Mouse (Mus musculus) gastrocnemius, adult 2 months (tissue): ENCODE results near the gene 4930503B20Rik. TPM values are rescaled to one million over a fixed set of nuclear protein-coding genes. Genes with fewer than 3 reads are reported as not detected.

ENCODE experiments used
- DNase-seq: peaks from one replicate; pipeline ENCODE4 v3.0.0; 2022
- H3K27ac ChIP-seq: fragments of 200-600 bp; 2 replicates; pipeline ENCODE4 v1.8.1; 2022; ENCODE audit warnings: mild to moderate bottlenecking
- H3K4me3 ChIP-seq: fragments of 200-600 bp; 2 replicates; pipeline ENCODE4 v1.8.1; 2022; ENCODE audit warnings: mild to moderate bottlenecking, moderate library complexity
- CTCF ChIP-seq: fragments of 200-600 bp; IDR thresholded peaks from 2 replicates; pipeline ENCODE4 v1.8.1; 2022; ENCODE audit warnings: antibody characterized with exemption, mild to moderate bottlenecking, moderate library complexity
- intact Hi-C: fragments of 180-260 bp; cut with DNase I; formaldehyde crosslinking; loops from one replicate; pipeline ENCODE4 v1.15.1; 2025
- total RNA-seq, 2 experiments: library from RNA; stranded (reverse); gene quantifications; 2 replicates each; pipeline ENCODE4 v1.2.3; 2021

4930503B20Rik gene
- total RNA-seq, 2 experiments from 2014 or later: not detected

DNA sequence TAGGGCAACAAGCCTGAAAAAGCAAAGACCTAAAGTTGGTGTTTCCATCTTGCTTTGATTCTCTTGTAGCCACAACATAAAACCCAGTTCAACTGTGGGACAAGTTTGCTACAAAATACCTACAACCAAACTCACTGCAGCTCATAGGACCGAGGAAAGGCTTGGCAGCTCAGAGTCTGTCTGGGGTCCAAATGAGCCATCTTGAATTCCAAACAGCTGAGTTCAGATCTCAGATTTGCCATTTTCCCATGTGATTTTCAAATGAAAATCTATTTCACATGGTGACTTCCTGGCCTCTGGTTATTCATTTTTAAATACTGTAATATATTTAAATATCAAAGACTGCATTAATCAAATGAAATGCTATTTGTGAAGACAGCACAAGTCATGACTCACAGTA lies 24.0 kb upstream of the 4930503B20Rik start:
- intact Hi-C loops: no loop called here
- no peak for TF ChIP-seq CTCF
- Histone ChIP-seq H3K27ac (no peak overlapping the region), H3K4me3 (no peak overlapping the region)
- no peak for DNase-seq

GRCm38 (mm10) chr3:146671121-146671520 lies 20.0 kb upstream of the 4930503B20Rik start:
- Histone ChIP-seq H3K4me3 (no peak overlapping the region), H3K27ac (peak overlapping the region; percentile 46; the same call in 1 of the 2 replicates)
- DNase-seq: peak; percentile 44
- no peak for TF ChIP-seq CTCF
- intact Hi-C loops: no loop called here

DNA sequence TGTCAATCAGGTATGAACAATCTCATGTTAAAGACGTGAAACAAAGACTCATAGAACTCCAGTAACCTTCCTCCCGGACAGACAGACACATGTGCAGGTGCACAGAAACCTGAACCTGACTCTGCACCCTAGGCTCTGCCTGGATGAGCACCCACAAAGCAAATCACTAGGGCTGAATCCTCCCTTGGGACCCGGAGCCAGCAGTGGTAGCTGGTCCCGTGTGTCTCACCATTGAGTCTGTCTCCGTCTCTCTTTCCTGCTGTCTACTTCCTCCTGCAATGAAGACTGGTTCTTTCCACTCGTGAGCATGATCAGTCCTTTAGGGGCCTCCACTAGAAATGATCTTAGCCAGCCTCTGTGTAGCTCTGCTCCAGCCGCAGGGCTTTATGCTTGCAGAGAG lies 10.8 kb upstream of the 4930503B20Rik start:
- intact Hi-C loops: no loop called here
- no peak overlapping the region for H3K4me3 ChIP-seq
- H3K27ac ChIP-seq: no peak overlapping the region
- no peak for TF ChIP-seq CTCF
- no peak for DNase-seq

- Histone ChIP-seq H3K27ac (no peak overlapping the region), H3K4me3 (no peak overlapping the region)
- TF ChIP-seq CTCF: no peak
- intact Hi-C loops: no loop called here
- no peak for DNase-seq
Observed at GRCm38 (mm10) chr3:146661001-146661400, 9.9 kb upstream of the 4930503B20Rik start.

- no peak overlapping the region for H3K27ac ChIP-seq
- no peak overlapping the region for H3K4me3 ChIP-seq
- intact Hi-C loops: no loop called here
- TF ChIP-seq CTCF: no peak
- no peak for DNase-seq
Observed at GRCm38 (mm10) chr3:146659321-146659720, 8.2 kb upstream of the 4930503B20Rik start.

DNA sequence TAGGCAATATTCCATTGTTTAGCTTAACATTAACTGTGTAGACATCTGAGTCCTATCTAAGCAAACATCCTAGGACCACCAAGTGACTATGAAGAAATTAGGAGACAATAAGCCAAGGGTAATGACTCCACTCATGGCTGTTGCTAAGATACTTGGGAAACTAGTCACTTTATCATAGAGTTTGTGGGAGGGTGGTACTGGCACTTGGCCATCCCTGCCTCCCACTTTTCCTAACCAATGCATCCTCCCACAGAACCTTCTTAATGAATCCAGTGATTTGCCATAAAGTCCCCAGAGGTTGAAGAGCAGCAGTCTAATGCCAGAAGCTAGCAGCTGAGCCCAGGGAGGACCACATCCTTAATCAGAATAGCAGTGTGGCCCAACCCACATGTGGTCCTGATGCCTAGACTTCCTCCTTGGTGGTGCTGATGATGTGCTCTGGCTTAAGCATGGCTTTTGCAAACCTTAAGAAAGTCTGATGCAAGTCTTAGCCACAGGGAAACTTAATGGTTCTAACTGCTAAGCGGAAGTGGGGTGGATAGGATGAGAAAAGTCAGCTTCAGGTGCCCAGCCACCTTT lies 7.0 kb upstream of the 4930503B20Rik start:
- no peak for TF ChIP-seq CTCF
- no peak for DNase-seq
- no peak overlapping the region for H3K27ac ChIP-seq
- H3K4me3 ChIP-seq: no peak overlapping the region
- intact Hi-C loops: no loop called here

DNA sequence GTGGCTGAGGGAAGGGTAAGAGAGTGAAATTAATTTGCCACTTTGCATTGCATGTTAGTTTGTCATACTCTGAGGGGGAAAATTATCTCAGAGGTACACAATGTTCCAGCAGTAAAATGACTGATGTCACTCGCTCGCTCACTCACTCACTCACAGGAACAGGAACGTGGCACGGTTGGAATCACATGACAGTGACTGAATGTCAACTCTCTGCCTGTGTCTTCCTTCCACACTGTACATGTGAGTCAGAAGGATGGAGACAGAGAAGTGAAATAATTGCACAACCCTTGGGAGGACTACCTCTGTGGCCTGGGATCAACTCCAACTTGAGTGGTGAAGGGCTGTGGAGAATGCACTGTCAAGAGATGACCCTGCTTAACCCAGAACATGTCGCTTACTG lies 6.3 kb upstream of the 4930503B20Rik start:
- intact Hi-C loops: no loop called here

GRCm38 (mm10) chr3:146655111-146655577 lies 4.0 kb upstream of the 4930503B20Rik start:
- TF ChIP-seq CTCF: no peak
- Histone ChIP-seq H3K27ac (no peak overlapping the region), H3K4me3 (no peak overlapping the region)
- no peak for DNase-seq
- intact Hi-C loops: no loop called here

More for the DNA sequence above, 6.3 kb upstream of the 4930503B20Rik start:
- DNase-seq: no peak
- Histone ChIP-seq H3K4me3 (no peak overlapping the region), H3K27ac (no peak overlapping the region)
- TF ChIP-seq CTCF: no peak

- no peak for DNase-seq
- Histone ChIP-seq H3K4me3 (no peak overlapping the region), H3K27ac (no peak overlapping the region)
- intact Hi-C loops: no loop called here
- no peak for TF ChIP-seq CTCF
Observed at GRCm38 (mm10) chr3:146653692-146654091, 2.6 kb upstream of the 4930503B20Rik start.

- Histone ChIP-seq H3K4me3 (no peak overlapping the region), H3K27ac (no peak overlapping the region)
- no peak for TF ChIP-seq CTCF
- intact Hi-C loops: no loop called here
- no peak for DNase-seq
Observed at GRCm38 (mm10) chr3:146652431-146652830, 1.3 kb upstream of the 4930503B20Rik start.

DNA sequence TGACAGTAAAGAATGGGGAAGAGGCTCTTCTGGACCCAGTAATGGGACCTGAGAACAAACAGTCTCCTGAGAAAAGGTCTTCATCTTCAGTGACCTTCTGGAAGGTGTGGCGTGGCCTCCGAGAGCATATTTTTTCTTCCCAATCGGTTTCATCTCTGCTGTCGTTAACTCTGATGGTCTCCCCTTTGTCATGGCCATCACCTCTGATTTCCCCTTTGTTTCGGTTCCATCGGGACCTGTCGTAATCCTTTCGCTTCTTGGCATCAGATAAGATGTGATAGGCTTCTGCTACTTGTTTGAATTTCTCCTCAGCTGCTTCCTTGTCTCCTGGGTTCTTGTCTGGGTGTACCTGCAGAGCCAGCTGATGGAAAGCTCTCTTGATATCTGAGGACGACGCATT lies 401 bp downstream of the 4930503B20Rik start:
- no peak overlapping the region for H3K4me3 ChIP-seq
- no peak for DNase-seq
- TF ChIP-seq CTCF: no peak
- intact Hi-C loops: no loop called here
- no peak overlapping the region for H3K27ac ChIP-seq

DNA sequence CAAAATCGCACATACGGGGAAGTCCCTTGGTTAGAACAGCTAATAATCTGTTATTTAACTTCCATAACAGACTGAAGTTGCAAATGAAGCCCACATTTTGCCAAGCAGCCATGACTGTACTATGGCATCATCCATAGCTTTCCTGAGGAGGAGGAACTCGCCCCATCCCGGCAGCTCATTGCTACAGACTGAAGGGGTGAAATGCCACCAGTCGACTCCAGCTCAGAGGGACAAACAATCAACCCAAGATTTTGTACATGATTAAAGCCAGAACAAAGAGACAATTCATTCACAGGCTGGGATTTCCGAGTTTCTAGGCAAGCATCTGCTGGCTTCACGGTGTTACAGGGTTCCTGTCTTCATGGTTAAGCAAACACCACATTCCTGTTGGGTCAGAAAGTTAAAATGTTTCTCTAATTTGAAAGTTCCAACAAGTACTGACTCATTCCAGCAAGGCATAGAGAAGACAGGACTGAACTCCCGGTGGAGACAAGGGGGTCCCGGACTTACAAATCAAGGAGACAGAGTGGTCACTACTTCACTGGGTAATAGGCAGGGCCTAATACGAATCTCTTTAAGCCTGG lies 1.7 kb downstream of the 4930503B20Rik start:
- Histone ChIP-seq H3K27ac (no peak overlapping the region), H3K4me3 (no peak overlapping the region)
- no peak for TF ChIP-seq CTCF
- intact Hi-C loops: no loop called here
- no peak for DNase-seq

DNA sequence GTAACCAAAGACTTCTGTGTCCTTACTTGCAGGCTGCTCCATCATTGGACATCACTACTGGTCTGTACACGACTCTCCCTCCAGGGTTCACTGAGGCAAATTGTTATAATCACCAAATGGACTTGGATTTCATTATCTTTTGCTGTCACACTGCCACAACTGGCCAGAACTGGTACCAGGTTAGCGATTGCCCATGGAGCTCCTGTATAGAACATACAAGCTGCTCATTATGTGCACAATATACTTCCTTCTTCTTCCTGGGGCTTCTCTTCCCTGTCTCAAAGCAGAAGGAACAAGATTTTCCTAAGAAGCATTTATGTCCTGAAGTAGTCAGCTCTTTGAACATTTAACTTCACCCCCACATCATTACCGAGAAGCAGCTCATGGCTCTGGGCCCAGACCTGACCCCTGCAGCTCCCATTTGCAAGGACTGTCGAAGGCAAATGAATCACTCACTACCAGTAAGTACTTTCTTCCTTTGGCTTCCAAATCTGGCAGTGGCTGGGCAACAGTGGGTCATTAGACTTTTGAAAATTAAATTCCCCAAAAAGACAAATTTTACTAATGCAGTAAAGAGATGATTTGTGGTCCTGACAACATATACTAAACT lies 9.2 kb downstream of the 4930503B20Rik start:
- Histone ChIP-seq H3K4me3 (no peak overlapping the region), H3K27ac (no peak overlapping the region)
- intact Hi-C loops: no loop called here
- DNase-seq: no peak
- no peak for TF ChIP-seq CTCF

- no peak for DNase-seq
- intact Hi-C loops: no loop called here
- H3K27ac ChIP-seq: no peak overlapping the region
- TF ChIP-seq CTCF: no peak
- H3K4me3 ChIP-seq: no peak overlapping the region
Observed at GRCm38 (mm10) chr3:146632506-146632905, 18.6 kb downstream of the 4930503B20Rik start.
